18 mouse cellular contexts compared by ENCODE assay signal in the genomic region with DNA sequence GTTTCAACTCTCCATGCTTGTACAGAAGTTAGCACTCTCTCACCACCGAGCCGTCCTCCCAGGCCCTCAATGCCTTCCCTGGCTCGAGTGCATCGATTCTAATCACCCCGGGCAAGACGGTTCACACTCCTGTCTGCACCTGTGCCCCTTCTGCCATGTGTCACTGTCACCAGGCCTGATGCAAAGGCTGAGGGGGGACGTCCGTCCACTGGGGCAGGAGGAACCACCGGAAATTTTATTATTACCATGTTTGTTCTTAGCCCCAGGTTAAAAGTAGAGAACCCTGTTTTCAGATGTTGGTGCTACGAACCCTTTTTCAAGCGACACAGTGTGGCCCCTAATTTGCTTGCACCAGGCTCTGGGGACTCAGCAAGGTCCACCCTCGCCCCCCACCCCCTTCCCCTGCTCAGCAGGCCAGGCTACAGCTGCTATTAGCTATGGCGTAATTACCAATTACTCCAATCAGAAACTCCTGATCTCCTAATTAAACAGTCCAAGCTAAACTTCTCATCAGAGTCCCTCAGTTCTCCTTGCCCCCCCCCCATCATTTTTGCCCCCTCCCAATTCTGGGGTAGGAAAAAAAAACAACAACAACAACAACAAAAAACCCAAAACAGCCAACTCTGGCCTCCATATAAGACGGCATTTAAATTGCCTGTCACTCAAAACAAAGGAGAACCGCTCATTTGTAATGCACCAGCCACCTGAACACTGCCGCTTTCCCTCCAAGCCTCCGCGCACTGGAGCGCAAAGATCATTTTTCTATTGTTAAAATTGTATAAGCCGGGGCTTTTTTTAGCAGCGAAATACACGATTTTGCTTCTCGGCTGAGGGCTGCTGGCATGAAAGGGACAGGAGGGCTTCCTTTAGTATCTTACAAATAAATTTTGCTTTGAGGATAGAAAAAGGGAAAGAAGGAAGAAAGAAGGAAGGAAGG. TPM values are rescaled to one million over a fixed set of nuclear protein-coding genes. Genes with fewer than 3 reads are reported as not detected.
DNase-seq lines count a peak whose midpoint lies in the region; ATAC-seq and TF ChIP-seq lines count a peak whose summit lies in the region.
"Had no signal": no experiment of that assay in that cellular context is flagged by ENCODE, and none has a peak within 500 bp of the region (broad histone marks: within the 10 kb centered on the region; RNA-seq: fewer than 3 reads in every experiment).

No protein-coding gene starts in this region.

- H3K4me3 ChIP-seq in CH12.LX (replicated peaks in 1 of 3; ENCODE audit: low read depth in 2 of 3, low read length in 2 of 3, poor library complexity in 1 of 3): no peak overlapping the region
- H3K4me3 ChIP-seq in forebrain, embryonic 10.5 days: peak overlapping the region; percentile 3; the same call in 1 of the 2 replicates
- H3K4me3 ChIP-seq in hindbrain, embryonic 12.5 days: no peak overlapping the region
- H3K4me3 ChIP-seq in midbrain, embryonic 12.5 days: no peak overlapping the region
- H3K4me3 ChIP-seq: embryonic facial prominence, embryonic 12.5 days; intestine, embryonic 15.5 days; liver, embryonic 12.5 days had no signal

- ATAC-seq in hindbrain, embryonic 12.5 days (ENCODE audit: low FRiP score): peak; percentile 57; the same call in 1 of the 2 replicates
- no peak for ATAC-seq in midbrain, embryonic 12.5 days (ENCODE audit: low FRiP score, low read depth)
- ATAC-seq: intestine, embryonic 15.5 days; liver, embryonic 12.5 days; lung, postnatal 0 days had no signal

- H3K36me3 ChIP-seq in CH12.LX (replicated peaks in 1 of 2; ENCODE audit: control insufficient read depth in 1 of 2, insufficient read depth in 1 of 2, low read length in 1 of 2): no peaks in the 10 kb centered on the region
- H3K36me3 ChIP-seq in forebrain, embryonic 10.5 days (replicated peaks): no peaks in the 10 kb centered on the region
- no peaks in the 10 kb centered on the region for H3K36me3 ChIP-seq in hindbrain, embryonic 12.5 days
- no peaks in the 10 kb centered on the region for H3K36me3 ChIP-seq in midbrain, embryonic 12.5 days
- H3K36me3 ChIP-seq: embryonic facial prominence, embryonic 12.5 days; intestine, embryonic 15.5 days; liver, embryonic 12.5 days had no signal

- dilution Hi-C loops in CH12.LX (cut with MboI; ENCODE audit: extremely low pct_ligation_motif_present, extremely low pct_unique_long_range_greater_than_20kb, low sequenced_read_pairs): no loop called here

- H3K79me2 ChIP-seq in CH12.LX (replicated peaks; ENCODE audit: control insufficient read depth, extremely low read depth, insufficient read depth, poor library complexity, severe bottlenecking): no peaks in the 10 kb centered on the region

- peaks cover 75% of the 10 kb centered on the region for H3K27me3 ChIP-seq in CH12.LX (replicated peaks)
- H3K27me3 ChIP-seq in forebrain, embryonic 10.5 days (ENCODE audit: poor library complexity, severe bottlenecking): no peaks in the 10 kb centered on the region; the same call in 1 of the 2 replicates
- no peaks in the 10 kb centered on the region for H3K27me3 ChIP-seq in hindbrain, embryonic 12.5 days
- no peaks in the 10 kb centered on the region for H3K27me3 ChIP-seq in midbrain, embryonic 12.5 days
- H3K27me3 ChIP-seq: embryonic facial prominence, embryonic 12.5 days; intestine, embryonic 15.5 days had no signal

- WGBS in forebrain, embryonic 10.5 days: 43% methylated on average over 23 of the region's 23 CpGs
- WGBS in hindbrain, embryonic 12.5 days: 29% methylated on average over 23 of the region's 23 CpGs
- 37% methylated on average over 23 of the region's 23 CpGs for WGBS in midbrain, embryonic 12.5 days

- no peak for TF ChIP-seq POLR2A in CH12.LX (IDR thresholded peaks at IDR 0.05; ENCODE audit: low read depth, low read length)

- no peak overlapping the region for H3K27ac ChIP-seq in CH12.LX (ENCODE audit: insufficient read depth, low read depth)
- H3K27ac ChIP-seq in forebrain, embryonic 10.5 days: peak overlapping the region; percentile 74
- H3K27ac ChIP-seq in hindbrain, embryonic 12.5 days: peak overlapping the region; percentile 86
- peak overlapping the region; percentile 68 for H3K27ac ChIP-seq in midbrain, embryonic 12.5 days (replicated peaks)
- H3K27ac ChIP-seq: embryonic facial prominence, embryonic 12.5 days; intestine, embryonic 15.5 days; liver, embryonic 12.5 days had no signal

- no peak for DNase-seq in CH12.LX (ENCODE audit: extremely low read depth)
- no peak for DNase-seq in forebrain, embryonic 10.5 days (ENCODE audit: extremely low spot score, low spot score)
- DNase-seq in gastrocnemius, postnatal 4 days (ENCODE audit: low spot score in 2 of 2): no peak
- no peak for DNase-seq in ovary, postnatal 14 days (ENCODE audit: low spot score)
- DNase-seq in thymus, postnatal 25 days: no peak
- no peak for DNase-seq in frontal cortex, postnatal 36 days (ENCODE audit: low spot score in 2 of 2)
- DNase-seq: adrenal gland, postnatal 36 days; cerebellum, adult 18-20 months; gastrocnemius, postnatal 36 days; kidney, postnatal 10 days; layer of hippocampus, adult 9-11 months; thymus, adult 2 months had no signal

- H3K9me3 ChIP-seq in CH12.LX (replicated peaks; ENCODE audit: low read length): no peaks in the 10 kb centered on the region
- H3K9me3 ChIP-seq in forebrain, embryonic 10.5 days: no peaks in the 10 kb centered on the region
- no peaks in the 10 kb centered on the region for H3K9me3 ChIP-seq in hindbrain, embryonic 12.5 days (replicated peaks)
- H3K9me3 ChIP-seq in midbrain, embryonic 12.5 days: no peaks in the 10 kb centered on the region
- H3K9me3 ChIP-seq: embryonic facial prominence, embryonic 12.5 days; intestine, embryonic 15.5 days; liver, embryonic 12.5 days had no signal

- H3K4me1 ChIP-seq in CH12.LX (ENCODE audit: control insufficient read depth in 1 of 2, insufficient read depth in 2 of 2): peaks cover 11 to 21% of the 10 kb centered on the region in 2 experiments
- H3K4me1 ChIP-seq in forebrain, embryonic 10.5 days: peaks cover 39% of the 10 kb centered on the region
- peaks cover 31% of the 10 kb centered on the region for H3K4me1 ChIP-seq in hindbrain, embryonic 12.5 days
- peaks cover 22% of the 10 kb centered on the region for H3K4me1 ChIP-seq in midbrain, embryonic 12.5 days
- H3K4me1 ChIP-seq: embryonic facial prominence, embryonic 12.5 days; intestine, embryonic 15.5 days; liver, embryonic 12.5 days had no signal

- no peak for TF ChIP-seq EP300 in CH12.LX (IDR thresholded peaks at IDR 0.05; ENCODE audit: low read length)

- in situ Hi-C loops in CH12.LX (cut with MboI; ENCODE audit: low pct_ligation_motif_present, low pct_unique_long_range_greater_than_20kb, low sequenced_read_pairs): no loop called here

- no peak for TF ChIP-seq RAD21 in CH12.LX (IDR thresholded peaks at IDR 0.05; ENCODE audit: low read depth, low read length)

- TF ChIP-seq CTCF in CH12.LX (conservative IDR thresholded peaks at IDR 0.05 in 1 of 2, IDR thresholded peaks at IDR 0.05 in 1 of 2; ENCODE audit: low read depth in 2 of 2, low read length in 2 of 2): no peak

- H3K9ac ChIP-seq in CH12.LX (ENCODE audit: insufficient read depth, low read depth): no peak overlapping the region
- H3K9ac ChIP-seq in hindbrain, embryonic 12.5 days: 0 out of 2 replicates have a peak overlapping the region, but pooled peaks have one; percentile 23
- no peak overlapping the region for H3K9ac ChIP-seq in midbrain, embryonic 12.5 days (replicated peaks)
- H3K9ac ChIP-seq: embryonic facial prominence, embryonic 12.5 days; intestine, embryonic 15.5 days; liver, embryonic 12.5 days had no signal

- peak overlapping the region; percentile 49 for H3K4me2 ChIP-seq in CH12.LX (ENCODE audit: insufficient read depth, low read depth, poor library complexity, severe bottlenecking)
- no peak overlapping the region for H3K4me2 ChIP-seq in hindbrain, embryonic 12.5 days (replicated peaks)
- no peak overlapping the region; the same call in 1 of the 2 replicates for H3K4me2 ChIP-seq in midbrain, embryonic 12.5 days (replicated peaks)
- H3K4me2 ChIP-seq: embryonic facial prominence, embryonic 12.5 days; intestine, embryonic 15.5 days; liver, embryonic 12.5 days had no signal

TF ChIP-seq in CH12.LX, 34 proteins besides CTCF, POLR2A, EP300 and RAD21:
- TF ChIP-seq PAX5 (IDR thresholded peaks at IDR 0.05; ENCODE audit: low read length) (no peak), JUND (conservative IDR thresholded peaks at IDR 0.05; ENCODE audit: low read depth, low read length) (no peak), CHD2 (IDR thresholded peaks at IDR 0.05; ENCODE audit: low read length) (no peak), CHD1 (IDR thresholded peaks at IDR 0.05; ENCODE audit: low read depth, low read length) (no peak), MYC (IDR thresholded peaks at IDR 0.05; ENCODE audit: low read depth, low read length) (no peak), KAT2A (IDR thresholded peaks at IDR 0.05; ENCODE audit: insufficient replicate concordance, low read length) (no peak), MAFK (IDR thresholded peaks at IDR 0.05; ENCODE audit: insufficient replicate concordance, low read length) (no peak), ZMIZ1 (IDR thresholded peaks at IDR 0.05; ENCODE audit: low read depth, low read length) (no peak), ETS1 (conservative IDR thresholded peaks at IDR 0.05; ENCODE audit: low read depth, low read length) (no peak), BHLHE40 (IDR thresholded peaks at IDR 0.05; ENCODE audit: low read depth, low read length) (no peak), MAX (IDR thresholded peaks at IDR 0.05; ENCODE audit: low read length) (no peak), ZNF384 (IDR thresholded peaks at IDR 0.05; ENCODE audit: low read depth, low read length) (no peak)

RNA-seq across cellular contexts. Expression of gene Pheta1, which starts 54.3 kb away (rescaled TPM):
- total RNA-seq in CH12.LX (2012; rRNA removed): 3.7 and 4.5 TPM in 2 replicates
- 1.8 and 2.0 TPM in 2 replicates for total RNA-seq in CH12.LX (2014; rRNA removed)
- 1.2 and 1.4 TPM in 2 replicates for polyA plus RNA-seq in CH12.LX (2012; ENCODE audit: insufficient read length, low read depth)
- polyA plus RNA-seq in forebrain, embryonic 10.5 days (2016; fragmentation: Nextera tagmentation; extraction: Ambion mirVana): 45.3 and 47.8 TPM in 2 replicates
- 48.1 and 50.5 TPM in 2 replicates for polyA plus RNA-seq in hindbrain, embryonic 12.5 days (2016; fragmentation: Nextera tagmentation; extraction: Ambion mirVana)
- polyA plus RNA-seq in midbrain, embryonic 12.5 days (2016; fragmentation: Nextera tagmentation; extraction: Ambion mirVana): 53.0 and 53.5 TPM in 2 replicates
- total RNA-seq in gastrocnemius, postnatal 4 days (2021): 1 to 10 TPM; 9.5 to 9.9 TPM

Comparison
In these comparisons a context has a peak if more than half of its experiments do, and no peak if none do; other contexts are left out.
1. RNA of gene Pheta1, which starts 54.3 kb away (polyA plus RNA-seq): 53.0 to 53.5 TPM in midbrain, embryonic 12.5 days, 48.1 to 50.5 TPM in hindbrain, embryonic 12.5 days and 45.3 to 47.8 TPM in forebrain, embryonic 10.5 days; 1.2 to 1.4 TPM in CH12.LX; every median in the first group is over 10 times any median in the second.